Mouse (Mus musculus): Measurements from ENCODE around the gene Fkbpl. TPM values are rescaled to one million over a fixed set of nuclear protein-coding genes. Genes with fewer than 3 reads are reported as not detected.
A peak's percentile ranks its signal among the peaks of the same experiment; 100 is the strongest.

Fkbpl gene
- total and polyA plus RNA-seq, 3 experiments, result 6.4 to 7.0 TPM; not detected in 1

- TF ChIP-seq GABPA (IDR thresholded peaks at IDR 0.05; ENCODE audit: low read depth, low read length) (no peak), MXI1 (IDR thresholded peaks at IDR 0.05; ENCODE audit: low read depth, low read length) (peak; percentile 71), JUND (IDR thresholded peaks at IDR 0.05; ENCODE audit: low read depth, low read length) (no peak; the same call in 1 of the 2 replicates)
These were observed 41.0 kb upstream of the Fkbpl start, which contains the start of gene Rnf5 (continued) for GRCm38 (mm10) chr17:34603375-34604060.

GRCm38 (mm10) chr17:34604061-34604508 is 40.5 kb upstream of the Fkbpl start, which contains the start of gene Agpat1:
Agpat1 (plus strand) TSS chr17:34604262.
- Histone ChIP-seq H3K36me3 (ENCODE audit: control insufficient read depth in 1 of 2, insufficient read depth in 2 of 2, low read length in 2 of 2) (peaks cover 0 to 10% of the 10 kb centered on the region in 2 experiments; a peak in 2 of 4 replicates), H3K9me3 (replicated peaks; ENCODE audit: insufficient read depth, low read length) (no peaks in the 10 kb centered on the region), H3K27me3 (ENCODE audit: control insufficient read depth in 1 of 2, insufficient read depth in 2 of 2, low read length in 2 of 2) (no peaks in the 10 kb centered on the region), H3K79me2 (ENCODE audit: control insufficient read depth, insufficient read depth, low read length, poor library complexity) (peaks cover 51% of the 10 kb centered on the region), H3K4me1 (ENCODE audit: control insufficient read depth in 1 of 2, insufficient read depth in 2 of 2, low read length in 2 of 2) (peaks cover 6 to 26% of the 10 kb centered on the region in 2 experiments; a peak in 3 of 4 replicates), H3K27ac (ENCODE audit: control insufficient read depth, low read depth, low read length) (peak within 1 kb of the TSS; percentile 87), H3K9ac (ENCODE audit: control insufficient read depth, low read depth, low read length, poor library complexity, severe bottlenecking) (peak within 1 kb of the TSS; percentile 98), H3K4me3 (ENCODE audit: control insufficient read depth in 1 of 2, insufficient read depth in 1 of 2, low read depth in 2 of 2, low read length in 2 of 2) (peak within 1 kb of the TSS; percentile 95 to 99)
- TF ChIP-seq MAZ (IDR thresholded peaks at IDR 0.05; ENCODE audit: low read depth, low read length) (peak; percentile 56; the same call in 1 of the 2 replicates), UBTF (IDR thresholded peaks at IDR 0.05; ENCODE audit: borderline replicate concordance, insufficient read depth, low read depth, low read length) (no peak), POLR2AphosphoS2 (IDR thresholded peaks at IDR 0.05; ENCODE audit: low read length) (peak; percentile 85; the same call in 1 of the 2 replicates), POLR2A (IDR thresholded peaks at IDR 0.05; ENCODE audit: control insufficient read depth in 1 of 2, insufficient read depth in 1 of 2, low read depth in 1 of 2, low read length in 2 of 2, poor library complexity in 1 of 2) (peak; percentile 91 to 92), HCFC1 (IDR thresholded peaks at IDR 0.05; ENCODE audit: low read depth, low read length) (peak; percentile 72), ELF1 (IDR thresholded peaks at IDR 0.05; ENCODE audit: low read depth, low read length) (peak; percentile 21; the same call in 1 of the 2 replicates), CHD1 (IDR thresholded peaks at IDR 0.05; ENCODE audit: low read depth, low read length) (no peak), ZMIZ1 (IDR thresholded peaks at IDR 0.05; ENCODE audit: low read depth, low read length) (peak; percentile 83), NELFE (IDR thresholded peaks at IDR 0.05; ENCODE audit: low read depth, low read length) (peak; percentile 95), TCF12 (IDR thresholded peaks at IDR 0.05; ENCODE audit: low read depth, low read length) (peak; percentile 75), TBP (IDR thresholded peaks at IDR 0.05; ENCODE audit: low read depth, low read length) (peak; percentile 68), ETS1 (IDR thresholded peaks at IDR 0.05; ENCODE audit: low read depth, low read length) (peak; percentile 36; the same call in 1 of the 2 replicates), POLR2AphosphoS5 (IDR thresholded peaks at IDR 0.05; ENCODE audit: borderline replicate concordance, low read depth, low read length) (0 out of 2 replicates have a peak, but pooled peaks have one; percentile 10), EP300 (IDR thresholded peaks at IDR 0.05; ENCODE audit: low read depth in 1 of 2, low read length in 2 of 2) (no peak), NRF1 (IDR thresholded peaks at IDR 0.05; ENCODE audit: insufficient read depth, low read depth, low read length, poor library complexity, severe bottlenecking) (no peak)
- DNase-seq (ENCODE audit: low read depth, low spot score), result peak; percentile 99
